Mouse (Mus musculus): ENCODE measurements around the gene Ccr9.

DNA sequence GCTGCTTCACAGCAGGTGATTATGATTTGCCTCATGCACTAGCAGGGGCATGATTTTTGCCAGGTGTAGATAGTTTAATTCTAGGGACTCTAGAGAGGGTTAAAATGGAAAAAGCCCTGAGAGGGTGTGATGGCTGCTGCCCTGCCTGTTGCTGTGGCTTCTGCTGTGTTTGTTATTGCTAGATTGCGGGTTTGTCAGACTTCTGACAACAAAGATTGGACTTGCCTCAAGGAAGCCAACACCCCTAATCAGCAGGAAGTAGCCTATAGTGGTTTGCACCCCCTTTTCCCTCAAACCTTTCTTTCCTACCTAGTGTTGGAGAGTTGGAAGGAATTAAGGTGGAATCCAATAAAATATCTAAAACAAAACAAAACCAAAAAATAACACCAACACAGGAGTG lies 10.0 kb downstream of the Ccr9 start:
- TF ChIP-seq GABPA (IDR thresholded peaks at IDR 0.05; ENCODE audit: insufficient replicate concordance, low read depth, low read length), result no peak
- no peak for TF ChIP-seq PAX5 (IDR thresholded peaks at IDR 0.05; ENCODE audit: low read length)
- TF ChIP-seq CTCF (conservative IDR thresholded peaks at IDR 0.05 in 1 of 2, IDR thresholded peaks at IDR 0.05 in 1 of 2; ENCODE audit: low read depth in 2 of 2, low read length in 2 of 2), result no peak
- no peak for TF ChIP-seq POLR2A (IDR thresholded peaks at IDR 0.05; ENCODE audit: low read depth, low read length)
- TF ChIP-seq JUN (IDR thresholded peaks at IDR 0.05; ENCODE audit: insufficient read depth, low read depth, low read length), result no peak
- TF ChIP-seq MXI1 (IDR thresholded peaks at IDR 0.05; ENCODE audit: low read depth, low read length), result no peak
- no peak for TF ChIP-seq HCFC1 (IDR thresholded peaks at IDR 0.05; ENCODE audit: low read depth, low read length)
